Mouse (Mus musculus) embryo, embryonic 9.5 days (tissue): ENCODE measurements at regions not wholly inside any gene's neighbourhood (a gene's known extent, or its start where the extent isn't known, plus 50 kb on each side); places are given as distances from the start of the nearest gene placed in this dataset.
A peak's percentile ranks its signal among the peaks of the same experiment; 100 is the strongest.
"Not testable (repeated sequence)": the region's sequence is repeated elsewhere in the genome, so short reads cannot be mapped to it uniquely, and the experiment has no call there.

ENCODE experiments used
- DNase-seq: peaks from one replicate; pipeline ENCODE4 v3.0.0-alpha.2; 2017; ENCODE audit errors: extremely low spot score

DNA sequence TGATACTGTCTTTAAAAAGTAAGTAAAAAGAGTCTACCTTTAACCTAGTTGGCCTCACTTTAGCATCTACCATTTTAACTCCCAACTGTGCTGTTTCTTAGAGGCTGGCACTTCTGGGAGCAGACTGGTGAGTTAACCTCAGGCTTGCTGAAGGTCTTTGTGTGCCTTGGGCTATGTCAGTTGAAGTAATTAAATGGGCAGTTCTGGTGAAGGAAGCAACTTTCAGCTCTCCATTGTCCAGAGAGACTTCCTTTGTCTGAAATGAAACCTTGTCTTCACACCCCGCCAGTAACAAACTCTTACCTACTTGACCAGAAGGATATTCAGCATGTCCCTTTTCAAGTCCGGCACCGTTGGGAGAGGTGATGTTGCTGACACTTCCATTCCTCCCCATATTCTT lies 55.5 kb downstream of the Zfp281 start:
- no peak for DNase-seq

DNA sequence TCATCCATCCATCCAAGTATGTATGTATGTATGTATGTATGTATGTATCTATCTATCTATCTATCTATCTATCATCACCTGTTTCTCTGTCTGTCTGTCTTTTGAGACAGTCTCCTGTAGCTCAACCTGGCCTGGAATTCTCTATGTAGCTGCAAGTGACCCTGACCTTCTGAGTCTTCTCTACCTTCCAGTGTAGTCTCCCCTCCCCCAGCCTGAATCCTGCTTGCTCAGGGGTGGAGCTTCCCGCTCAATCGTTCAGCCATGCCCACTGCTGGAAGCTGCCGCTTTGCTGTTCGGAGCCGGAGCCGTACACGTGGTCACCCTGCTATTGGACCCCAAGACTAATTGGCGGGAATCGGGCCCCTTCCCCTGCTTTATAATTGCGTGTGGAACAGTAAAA lies 57.6 kb downstream of the Zfp281 start:
- not testable (repeated sequence) for DNase-seq

DNA sequence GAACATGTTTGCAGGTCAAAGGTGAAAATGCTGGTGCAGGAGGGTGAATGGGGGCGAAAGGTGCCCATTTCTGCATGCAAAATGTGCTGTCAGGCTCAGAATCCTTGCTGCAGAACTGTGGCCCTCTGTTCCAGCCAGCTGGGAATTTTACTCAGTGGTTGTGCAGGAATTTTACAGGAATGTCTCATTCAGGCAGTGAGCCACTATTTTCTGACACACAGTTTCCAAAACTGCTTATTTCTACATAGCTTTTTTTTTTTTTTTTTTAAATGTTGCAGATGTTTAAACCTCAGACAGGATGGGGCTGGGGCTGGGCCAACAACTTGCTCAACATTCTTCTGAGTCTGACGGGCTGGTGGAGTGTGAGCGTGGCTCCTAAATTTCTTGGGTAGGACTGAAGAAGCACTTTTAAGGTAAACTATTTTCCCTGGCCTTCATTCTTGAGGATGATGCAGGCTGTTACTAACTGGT lies 58.4 kb downstream of the Zfp281 start:
- DNase-seq = no peak

DNA sequence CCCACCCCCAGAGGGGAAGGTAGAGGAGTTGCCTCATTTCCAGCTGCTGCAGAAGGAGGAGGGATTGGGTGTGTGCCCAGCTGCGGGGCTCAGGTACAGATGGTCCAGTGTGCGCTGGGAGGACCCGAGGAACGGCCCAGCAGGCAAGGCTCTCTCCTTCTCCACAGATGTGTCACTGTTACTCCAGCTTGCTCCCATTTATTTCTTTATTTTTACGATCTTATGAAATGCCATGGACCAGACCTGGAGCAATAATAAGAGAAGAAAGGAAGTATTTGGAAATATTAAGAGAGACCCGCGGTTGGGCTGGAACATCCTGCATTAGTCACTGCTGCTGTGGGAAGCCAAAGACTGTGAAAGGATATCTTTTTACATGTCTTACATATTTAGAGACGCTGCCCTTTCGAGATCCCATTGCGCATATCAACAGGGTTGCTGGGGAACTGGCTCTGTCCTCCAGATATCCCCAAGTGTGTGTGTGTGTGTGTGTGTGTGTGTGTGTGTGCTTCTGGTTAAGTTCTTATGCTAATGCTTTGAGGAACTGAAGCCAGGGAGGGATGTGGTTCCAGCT lies 58.9 kb downstream of the Zfp281 start:
- DNase-seq = no peak

DNA sequence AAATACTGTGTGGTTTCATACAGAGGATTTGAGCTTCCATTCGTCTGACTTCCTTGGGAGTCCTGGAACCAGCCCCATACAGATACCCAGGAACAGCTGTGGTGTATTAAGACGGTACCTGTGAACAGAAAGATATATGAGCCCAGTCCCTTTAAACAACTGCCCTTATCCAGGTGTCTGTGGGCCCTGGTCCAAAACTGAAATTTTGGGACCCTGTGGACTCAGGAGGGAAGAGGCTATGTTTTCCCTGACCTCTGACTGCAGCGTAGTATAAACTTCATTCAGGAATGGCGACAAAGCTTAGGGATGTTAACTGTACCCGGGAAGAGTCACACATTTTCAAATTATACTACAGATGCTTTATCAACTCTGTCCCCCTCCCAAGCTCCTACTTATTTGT lies 59.8 kb downstream of the Zfp281 start:
- no peak for DNase-seq

DNA sequence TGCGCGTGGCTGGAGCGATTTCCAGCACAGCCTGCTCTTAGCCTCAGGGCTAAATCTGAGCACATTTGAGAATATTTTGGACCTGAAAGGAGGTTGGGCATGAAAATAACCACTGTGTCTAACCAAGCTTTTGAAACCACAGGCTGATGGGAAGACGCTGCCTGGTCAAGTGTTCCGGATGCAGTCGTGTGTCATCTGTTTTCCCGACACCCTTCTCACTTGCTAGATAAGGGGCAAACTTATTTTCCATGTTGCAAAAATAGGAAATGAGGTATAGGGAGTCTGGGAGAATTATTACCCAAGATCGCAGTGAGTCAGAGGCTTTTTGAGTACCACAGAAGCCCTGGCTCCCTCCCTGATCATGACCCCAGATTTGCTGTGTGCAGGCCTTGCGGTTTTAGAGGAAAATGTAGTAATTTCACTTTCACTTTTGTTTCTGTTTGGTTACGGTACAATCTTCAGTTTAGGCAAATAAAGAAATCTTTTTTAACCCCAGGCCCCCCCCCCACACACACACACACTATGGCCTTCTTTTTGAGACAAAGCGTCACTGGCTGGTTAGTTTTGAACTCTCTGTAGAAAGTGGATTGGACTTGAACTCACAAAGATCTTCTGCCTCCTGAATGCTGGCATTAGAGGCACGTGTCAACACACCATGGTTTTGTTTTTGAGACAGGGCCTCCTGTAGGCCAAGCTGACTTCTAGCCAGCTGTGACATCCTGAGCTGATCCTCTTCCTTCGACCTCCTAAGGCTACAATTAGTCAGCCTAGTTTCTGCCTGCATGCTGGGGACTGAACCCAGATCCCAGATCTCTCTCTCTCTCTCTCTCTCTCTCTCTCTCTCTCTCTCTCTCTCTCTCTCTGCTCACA lies 60.7 kb downstream of the Zfp281 start:
- DNase-seq = no peak

DNA sequence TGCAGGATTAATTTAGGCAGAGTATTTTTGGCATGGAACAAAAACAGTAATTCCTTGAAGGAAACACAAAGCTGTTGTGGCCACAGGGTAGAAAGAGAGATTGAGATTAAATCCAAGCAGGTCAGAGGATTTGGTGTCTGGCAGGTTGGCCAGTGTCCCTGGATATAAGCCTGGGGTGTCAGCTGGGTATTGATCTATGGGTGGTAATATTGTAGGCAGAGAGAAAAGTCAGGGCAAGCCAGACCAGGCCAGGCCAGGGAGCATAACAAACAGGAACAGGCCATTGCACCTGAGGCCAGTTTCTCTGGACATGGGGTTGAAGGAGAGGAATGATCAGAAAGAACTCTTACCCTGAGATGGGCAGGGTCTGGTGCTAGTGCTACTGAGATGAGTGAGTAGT lies 61.8 kb downstream of the Zfp281 start:
- no peak for DNase-seq

DNA sequence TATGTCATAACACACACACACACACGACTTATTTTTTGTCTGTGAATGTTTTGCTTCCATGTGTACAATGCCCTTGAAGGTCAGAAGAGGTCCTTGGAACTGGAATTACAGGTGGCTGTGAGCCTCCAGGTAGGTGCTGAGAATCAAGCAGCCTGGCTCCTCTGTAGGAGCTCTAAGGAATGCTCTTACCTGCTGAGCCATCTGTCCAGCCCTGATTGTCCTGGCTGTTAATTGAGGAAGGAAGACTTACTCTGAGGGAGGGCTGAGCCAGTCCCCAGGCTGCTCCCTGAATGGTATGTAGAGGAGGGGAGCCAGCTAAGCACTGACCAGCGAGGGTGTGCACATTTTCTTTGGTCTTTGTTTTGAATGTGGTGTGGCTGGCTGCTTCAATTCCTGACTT lies 65.4 kb downstream of the Zfp281 start:
- no peak for DNase-seq

DNA sequence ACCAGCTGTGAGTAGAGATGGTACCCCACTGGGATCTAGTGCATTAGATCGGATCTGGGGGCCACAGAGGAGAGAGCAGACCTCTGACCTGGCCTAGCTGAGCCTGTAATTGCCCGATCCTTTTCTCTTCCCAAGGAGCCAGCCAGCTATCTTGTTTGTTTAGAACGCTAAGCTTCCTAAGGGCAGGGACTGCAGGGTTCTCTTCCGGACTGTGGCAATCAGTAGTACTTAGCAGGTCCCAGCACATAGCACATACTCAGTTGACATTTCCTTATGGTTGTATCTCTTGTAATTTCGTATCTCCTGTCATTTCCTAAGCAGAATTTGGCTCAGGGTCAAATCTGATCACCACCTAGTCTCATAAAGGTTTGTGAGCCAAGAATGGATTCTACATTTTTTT lies 68.7 kb downstream of the Zfp281 start:
- DNase-seq = no peak

DNA sequence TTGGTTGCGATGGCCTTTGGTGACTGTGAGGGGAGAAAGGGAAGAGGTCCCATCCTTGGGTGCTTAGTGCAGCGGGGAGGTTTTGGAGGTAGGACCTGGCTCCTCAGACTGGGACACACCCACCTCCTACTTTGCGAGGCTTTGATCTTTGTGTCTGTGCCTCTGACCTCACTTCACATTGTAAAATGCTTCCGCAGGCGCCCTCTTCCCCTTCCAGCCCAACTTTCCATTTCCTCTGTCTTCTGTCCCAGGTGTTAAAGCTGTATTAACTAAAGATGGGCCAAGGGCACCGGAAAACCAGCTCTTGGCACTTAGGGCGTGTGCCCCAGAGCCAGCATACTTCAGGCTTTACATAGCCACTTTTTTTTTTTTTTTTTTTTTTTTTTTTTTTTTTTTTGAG lies 70.3 kb downstream of the Zfp281 start:
- no peak for DNase-seq

DNA sequence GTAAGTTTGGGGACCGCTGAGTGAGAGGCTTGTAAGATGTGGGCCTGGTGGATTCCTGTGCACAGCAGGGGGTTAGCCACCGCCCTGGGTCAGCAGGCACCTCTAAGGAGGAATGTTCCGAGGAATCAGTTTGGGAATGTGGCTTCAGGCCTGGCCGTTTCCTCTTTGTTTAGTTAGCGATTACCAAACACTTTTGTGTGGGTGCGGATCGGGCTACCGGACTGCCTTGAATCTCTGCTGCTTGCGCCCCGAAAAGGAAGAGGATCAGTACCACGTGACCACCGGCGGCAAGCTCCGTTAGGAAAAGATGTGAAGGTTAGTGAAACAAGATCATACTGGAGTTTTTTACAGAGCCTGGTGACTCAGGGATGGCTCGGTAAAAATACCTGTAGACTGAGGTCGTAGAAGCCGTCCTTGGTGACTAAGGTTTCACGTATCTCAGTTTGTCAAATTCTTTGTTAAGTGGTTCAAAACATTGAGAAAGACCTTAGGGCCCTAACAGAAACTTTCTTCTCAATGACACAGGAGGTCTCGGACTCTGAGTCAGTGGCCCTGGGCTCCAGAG lies 71.5 kb downstream of the Zfp281 start:
- peak; percentile 42 for DNase-seq

DNA sequence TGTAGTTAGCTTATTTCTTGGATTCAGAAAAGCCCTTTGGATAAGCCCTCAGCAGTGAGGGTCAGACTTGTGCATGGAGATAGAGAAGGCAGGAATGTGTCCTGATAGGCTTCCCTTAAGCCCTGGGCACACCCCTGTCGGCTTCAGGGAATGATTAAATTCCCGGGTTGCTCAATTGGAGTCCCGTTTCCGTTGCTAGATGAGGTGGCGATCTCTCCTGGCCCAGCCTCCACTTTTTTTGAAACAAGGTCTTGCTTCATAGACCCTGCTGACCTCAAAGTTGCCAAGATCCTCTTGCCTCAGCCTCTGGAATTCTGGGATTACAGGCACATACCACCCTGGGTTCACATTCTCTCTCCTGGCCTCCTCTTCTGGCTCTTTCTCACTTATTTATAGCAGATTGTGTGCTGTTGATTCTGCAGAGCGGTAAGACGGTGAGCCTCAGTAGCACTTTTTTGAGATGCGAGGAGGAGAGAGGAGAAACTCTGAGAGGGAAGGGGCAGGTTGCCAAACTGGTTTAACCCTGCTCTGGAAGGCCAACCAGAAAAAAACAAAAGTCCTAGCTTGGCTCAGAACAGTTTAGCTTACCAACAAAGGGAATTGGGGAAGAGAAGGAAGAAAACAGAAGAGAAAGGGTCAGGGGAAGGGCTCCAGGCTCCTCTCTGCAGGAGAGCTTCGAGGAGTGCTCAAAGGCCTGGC lies 73.9 kb downstream of the Zfp281 start:
- DNase-seq = no peak

DNA sequence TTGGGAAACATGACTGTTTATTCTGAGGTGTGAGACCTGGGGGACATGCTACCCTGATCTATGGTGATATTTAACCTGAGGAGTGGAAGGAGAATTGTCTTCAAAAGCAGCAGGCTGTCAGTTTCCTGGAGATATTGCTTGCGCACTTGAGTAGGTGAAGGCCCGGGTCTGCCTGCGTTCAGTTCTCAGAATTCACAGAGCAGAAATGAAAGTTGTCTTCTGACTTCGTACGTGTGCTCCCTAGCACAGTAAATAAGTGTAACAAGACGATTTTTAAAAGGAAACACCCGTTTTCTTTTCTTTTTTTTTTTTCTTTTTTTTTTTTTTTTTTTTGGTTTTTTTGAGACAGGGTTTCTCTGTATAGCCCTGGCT lies 74.4 kb downstream of the Zfp281 start:
- DNase-seq = no peak

DNA sequence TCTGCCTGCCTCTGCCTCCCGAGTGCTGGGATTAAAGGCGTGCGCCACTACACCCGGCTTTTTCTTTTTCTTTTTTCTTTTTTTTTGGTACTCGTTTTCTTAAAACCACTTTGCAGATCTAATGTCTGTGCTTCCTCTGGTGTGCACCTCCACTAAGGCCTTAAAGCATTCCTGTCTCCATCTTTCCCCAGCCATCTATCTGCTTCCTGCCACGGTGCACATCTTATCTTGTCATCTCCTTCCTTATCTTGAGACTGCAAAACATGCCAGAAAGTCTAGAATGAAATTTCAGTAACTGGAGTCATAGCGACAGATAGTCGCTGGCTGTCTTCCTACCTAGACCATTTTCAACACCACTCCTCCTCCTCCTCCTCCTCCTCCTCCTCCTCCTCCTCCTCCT lies 74.9 kb downstream of the Zfp281 start:
- no peak for DNase-seq

DNA sequence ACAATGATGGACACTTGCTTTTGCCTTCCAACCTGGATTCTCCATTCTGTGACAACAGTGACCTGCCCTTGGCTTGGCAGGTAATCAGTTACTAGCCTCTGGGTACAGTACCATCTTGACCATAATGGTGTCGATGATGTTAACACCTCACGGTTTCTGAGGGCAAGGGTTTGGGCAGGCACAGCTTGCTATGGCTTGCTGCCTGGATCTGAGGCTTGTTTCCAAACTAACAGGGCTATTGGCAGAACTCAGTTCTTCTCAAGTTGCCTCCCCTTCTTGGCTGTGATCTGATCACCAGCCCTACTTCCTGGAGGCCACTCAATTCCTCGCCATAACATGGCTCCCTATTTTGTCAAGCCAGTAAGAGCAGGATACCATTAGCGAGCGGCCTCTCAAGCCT lies 79.4 kb downstream of the Zfp281 start:
- no peak for DNase-seq

DNA sequence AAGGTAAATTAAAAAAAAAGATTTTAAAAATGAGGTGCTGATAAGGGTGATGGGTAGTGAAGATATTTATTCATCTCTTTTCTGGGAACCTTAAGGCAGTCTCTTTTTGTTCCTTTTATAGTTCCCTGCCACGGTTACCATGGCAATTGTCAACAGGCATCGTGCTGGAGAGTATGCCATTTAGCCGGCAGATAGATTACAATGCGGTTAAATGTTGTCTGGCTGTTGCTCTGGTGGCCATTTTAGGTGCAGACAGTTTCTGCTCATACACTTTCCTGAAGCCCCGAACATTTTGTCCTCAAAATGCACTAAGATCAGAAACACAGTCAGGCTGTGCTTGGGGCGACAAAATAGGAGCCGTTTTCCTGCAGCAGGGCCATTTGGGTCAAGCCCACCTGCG lies 81.8 kb downstream of the Zfp281 start:
- DNase-seq = no peak

DNA sequence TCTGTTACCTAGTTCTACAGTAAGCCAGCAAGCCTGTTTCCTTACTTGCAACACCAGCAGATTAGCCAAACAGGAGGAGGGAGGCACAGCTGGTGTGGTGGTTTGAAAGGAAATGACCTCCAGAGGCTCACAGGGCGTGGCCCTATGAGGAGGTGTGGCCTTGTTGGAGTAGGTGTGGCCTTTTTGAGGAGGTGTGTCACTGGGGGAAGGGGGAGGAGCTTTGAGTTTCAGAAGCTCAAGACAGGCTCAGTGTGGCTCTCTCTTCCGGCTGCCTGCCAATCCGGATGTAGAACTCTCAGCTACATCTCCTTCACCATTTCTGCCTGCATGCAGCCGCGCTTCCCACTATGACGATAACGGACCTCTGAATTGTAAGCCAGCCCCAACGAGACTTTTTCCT lies 82.7 kb downstream of the Zfp281 start:
- DNase-seq = no peak

DNA sequence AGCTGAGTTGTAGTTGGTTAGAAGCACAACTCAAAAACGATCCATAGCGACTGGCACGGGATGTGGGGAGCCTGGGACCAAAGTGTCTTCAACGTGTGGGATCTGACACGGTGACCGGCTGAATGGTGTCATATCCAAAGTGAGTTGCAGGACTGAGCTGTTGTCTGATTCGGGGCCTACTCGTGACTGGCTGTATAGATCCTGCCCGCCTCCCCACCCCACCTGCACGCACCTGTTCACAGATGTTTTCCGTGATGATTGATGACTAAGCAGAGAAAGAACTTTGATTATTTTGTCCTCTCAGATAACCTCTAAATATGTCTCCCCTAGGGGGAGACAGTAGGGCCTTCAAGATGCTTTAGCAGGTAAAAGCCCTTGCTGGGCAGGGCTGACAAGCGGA lies 83.2 kb downstream of the Zfp281 start:
- no peak for DNase-seq

DNA sequence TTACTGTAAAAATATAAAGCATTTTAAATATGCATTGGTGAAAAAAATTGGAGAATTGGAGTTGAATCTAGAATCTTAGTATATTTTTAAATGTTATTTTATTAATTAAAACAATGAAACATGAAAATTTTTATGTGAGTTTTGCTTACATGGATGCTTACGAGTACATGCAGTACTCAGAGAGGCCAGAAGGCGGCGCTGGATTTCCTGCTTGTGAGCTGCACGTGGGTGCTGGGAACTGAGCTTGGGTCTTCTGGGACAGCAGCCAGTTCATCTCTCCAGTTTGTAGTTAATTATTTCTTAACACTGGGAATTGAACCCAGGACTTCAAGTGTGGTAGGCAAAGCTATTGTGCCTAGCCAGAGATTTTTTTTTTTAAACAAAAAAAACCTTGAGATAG lies 85.5 kb downstream of the Zfp281 start:
- DNase-seq = no peak

DNA sequence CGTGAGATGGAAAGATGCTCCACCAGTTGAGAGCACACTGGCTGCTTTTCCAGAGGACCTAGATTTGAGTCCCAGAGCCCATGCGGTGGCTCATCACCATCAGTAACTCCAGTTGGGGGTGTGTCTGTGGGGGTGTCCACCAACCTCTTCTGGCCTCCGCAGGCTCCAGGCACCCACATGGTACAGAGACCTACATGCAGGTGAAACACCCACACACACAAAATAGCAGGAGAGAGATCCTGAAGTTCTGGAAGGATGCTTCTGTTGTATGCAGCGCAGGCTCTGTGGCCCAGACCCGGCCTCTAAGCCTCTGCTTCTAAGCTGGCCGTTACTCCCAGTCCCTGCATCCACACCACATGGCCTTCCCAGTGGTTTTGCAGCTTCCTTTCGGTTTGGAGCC lies 86.5 kb downstream of the Zfp281 start:
- DNase-seq = no peak

DNA sequence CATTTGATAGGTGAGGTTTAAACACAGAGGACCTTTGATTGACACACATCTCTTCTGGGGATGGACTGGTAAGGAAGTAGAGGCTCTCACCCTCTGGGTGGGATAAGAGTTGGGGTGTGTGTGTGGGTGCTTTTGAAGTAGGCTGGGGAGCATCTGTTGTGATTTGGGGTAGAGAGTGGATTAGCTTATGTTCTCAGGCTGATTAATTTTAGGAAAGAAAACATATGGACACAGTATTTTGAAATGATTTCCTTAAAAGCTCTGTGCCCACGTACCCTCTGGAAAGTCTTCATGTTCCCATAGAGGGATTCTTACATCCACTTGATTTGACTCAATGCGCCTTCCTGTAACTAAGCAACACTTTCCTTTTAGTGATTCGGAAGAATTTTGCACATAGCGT lies 89.4 kb downstream of the Zfp281 start:
- no peak for DNase-seq

DNA sequence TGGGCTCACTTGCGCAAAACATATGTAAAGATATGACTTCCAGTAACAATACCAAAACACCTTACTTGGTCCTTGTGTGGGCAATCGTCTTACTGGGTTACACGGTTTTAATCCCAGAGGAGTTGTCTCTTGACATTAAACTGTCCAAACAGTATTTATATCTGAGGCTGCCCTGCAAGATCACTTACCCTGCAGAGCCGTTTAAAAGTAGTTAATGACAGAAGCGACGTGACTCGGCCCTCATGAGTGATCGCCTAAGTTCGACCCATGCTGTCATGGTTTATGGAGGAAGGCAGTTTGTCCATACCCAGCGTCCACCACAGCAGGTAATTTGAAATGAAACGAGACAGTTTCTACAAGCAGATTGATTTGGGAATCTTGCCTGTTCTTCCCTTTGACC lies 90.3 kb downstream of the Zfp281 start:
- no peak for DNase-seq
